In the genomic region with DNA sequence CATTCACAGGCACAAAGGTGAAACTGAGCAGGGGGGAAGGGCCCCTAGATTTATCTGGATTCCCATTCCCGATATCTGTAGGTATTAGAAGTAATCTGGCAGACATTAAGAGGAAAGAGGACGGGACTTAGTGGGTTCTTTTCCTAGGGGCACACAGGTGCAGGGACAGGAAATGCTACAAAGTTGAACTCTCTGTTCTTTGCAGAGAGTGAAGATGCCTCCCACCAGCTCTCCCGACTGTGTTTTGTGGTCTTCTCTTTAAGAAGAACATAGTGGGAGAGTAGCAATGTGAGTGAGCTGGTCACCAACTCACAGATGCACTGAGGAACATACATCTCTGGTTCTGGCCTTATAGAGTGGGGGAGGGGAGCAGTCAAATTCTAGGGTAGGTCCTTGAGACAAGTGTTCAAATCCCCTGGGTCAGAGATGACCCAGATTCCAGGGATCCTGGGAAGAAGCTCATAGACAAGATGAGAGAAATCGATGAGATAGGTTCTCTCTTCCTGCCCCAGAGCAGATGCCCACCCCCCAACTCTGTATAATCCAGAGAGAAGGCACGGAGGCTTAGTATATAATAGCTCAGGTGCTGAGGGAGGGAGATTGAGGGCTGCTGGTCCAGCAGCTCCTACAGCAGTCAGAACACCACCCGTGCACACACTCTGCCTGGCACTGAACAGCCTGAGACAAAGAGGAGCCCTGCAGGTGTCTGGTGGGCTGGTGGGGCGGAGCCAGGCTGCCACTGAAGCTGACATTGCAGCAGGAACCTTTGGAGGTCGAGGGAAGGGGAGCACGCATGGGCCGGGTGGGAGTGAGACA, we compare ENCODE assay signal across 8 mouse cellular contexts. TPM values are rescaled to one million over a fixed set of nuclear protein-coding genes. Genes with fewer than 3 reads are reported as not detected.
DNase-seq lines count a peak whose midpoint lies in the region; ATAC-seq and TF ChIP-seq lines count a peak whose summit lies in the region.

No protein-coding gene starts in this region.

- peak overlapping the region; percentile 74; the same call in 1 of the 2 replicates for H3K27ac ChIP-seq in gastrocnemius, adult 2 months
- H3K27ac ChIP-seq in hindbrain, embryonic 10.5 days = peak overlapping the region; percentile 92
- H3K27ac ChIP-seq in midbrain, embryonic 12.5 days (replicated peaks) = peak overlapping the region; percentile 90

- WGBS in hindbrain, embryonic 10.5 days = 32% methylated on average over 10 of the region's 10 CpGs
- WGBS in midbrain, embryonic 12.5 days = 30% methylated on average over 10 of the region's 10 CpGs

- H3K4me2 ChIP-seq in midbrain, embryonic 12.5 days (replicated peaks) = peak overlapping the region; percentile 84

- H3K4me3 ChIP-seq in gastrocnemius, adult 2 months = peak overlapping the region; percentile 83
- H3K4me3 ChIP-seq in E14TG2a.4 (replicated peaks; ENCODE audit: low read length) = peak overlapping the region; percentile 89
- peak overlapping the region; percentile 73 for H3K4me3 ChIP-seq in hindbrain, embryonic 10.5 days
- peak overlapping the region; percentile 88 for H3K4me3 ChIP-seq in midbrain, embryonic 12.5 days

- peaks cover 74% of the 10 kb centered on the region for H3K27me3 ChIP-seq in E14TG2a.4 (ENCODE audit: insufficient read depth, low read length)
- H3K27me3 ChIP-seq in hindbrain, embryonic 10.5 days (ENCODE audit: insufficient read depth, poor library complexity, severe bottlenecking) = peaks cover 55% of the 10 kb centered on the region
- H3K27me3 ChIP-seq in midbrain, embryonic 12.5 days = peaks cover 43% of the 10 kb centered on the region

- peaks cover 68% of the 10 kb centered on the region for H3K4me1 ChIP-seq in E14TG2a.4 (replicated peaks; ENCODE audit: low read depth, low read length)
- peaks cover 98% of the 10 kb centered on the region for H3K4me1 ChIP-seq in hindbrain, embryonic 10.5 days (replicated peaks)
- H3K4me1 ChIP-seq in midbrain, embryonic 12.5 days = peaks cover 69% of the 10 kb centered on the region

- no peak for DNase-seq in gastrocnemius, adult 2 months
- no peak for DNase-seq in gastrocnemius, adult 18-20 months (ENCODE audit: low spot score)
- no peak for DNase-seq in hindbrain, embryonic 10.5 days (ENCODE audit: low spot score)
- DNase-seq in thymus, postnatal 4 days = peak; percentile 88
- DNase-seq in right cerebral cortex, adult 18-20 months = no peak

- H3K36me3 ChIP-seq in E14TG2a.4 (ENCODE audit: insufficient read depth, low read length) = no peaks in the 10 kb centered on the region
- H3K36me3 ChIP-seq in hindbrain, embryonic 10.5 days = no peaks in the 10 kb centered on the region
- H3K36me3 ChIP-seq in midbrain, embryonic 12.5 days = no peaks in the 10 kb centered on the region

- no peak for ATAC-seq in midbrain, embryonic 12.5 days (ENCODE audit: low FRiP score, low read depth)
- no peak for ATAC-seq in activated CD4-positive, CD25-positive, alpha-beta regulatory T cell, adult 4 months

- intact Hi-C loops in gastrocnemius, adult 2 months (cut with DNase I) = no loop called here

- no peaks in the 10 kb centered on the region for H3K9me3 ChIP-seq in E14TG2a.4 (ENCODE audit: low read length)
- H3K9me3 ChIP-seq in hindbrain, embryonic 10.5 days = no peaks in the 10 kb centered on the region
- no peaks in the 10 kb centered on the region for H3K9me3 ChIP-seq in midbrain, embryonic 12.5 days

- no peak for TF ChIP-seq CTCF in gastrocnemius, adult 2 months (IDR thresholded peaks at IDR 0.05)
- no peak for TF ChIP-seq CTCF in E14TG2a.4 (conservative IDR thresholded peaks at IDR 0.05; ENCODE audit: low read length)

- peak overlapping the region; percentile 94 for H3K9ac ChIP-seq in midbrain, embryonic 12.5 days (replicated peaks)

RNA-seq across cellular contexts. Expression of gene Kif21b, which starts 1.4 kb away (rescaled TPM):
- total RNA-seq in gastrocnemius, adult 2 months (2021) = under 1 TPM; 0.46 to 0.47 TPM
- total RNA-seq in gastrocnemius, adult 18-20 months (2021) = under 1 TPM; 0.53 to 0.74 TPM
- 6.6 and 15.5 TPM in 2 replicates for polyA plus RNA-seq in hindbrain, embryonic 10.5 days (2016; fragmentation: Nextera tagmentation; extraction: Ambion mirVana)
- polyA plus RNA-seq in midbrain, embryonic 12.5 days (2016; fragmentation: Nextera tagmentation; extraction: Ambion mirVana) = 30.8 and 34.2 TPM in 2 replicates
- polyA plus RNA-seq in activated CD4-positive, CD25-positive, alpha-beta regulatory T cell, adult 4 months (2017; shearing (Covaris generic)) = 10 to 100 TPM; 26.6 to 31.2 TPM
